Mouse (Mus musculus) stomach, postnatal 0 days (tissue): ENCODE data around the gene Daam1. TPM values are rescaled to one million over a fixed set of nuclear protein-coding genes. Genes with fewer than 3 reads are reported as not detected.

Source experiments
- ATAC-seq: fragments of 200-750 bp; cut with Nextera tagmentation; 2 replicates; pipeline ENCODE4 v1.8.0; 2017; ENCODE audit not compliant: low FRiP score, low TSS enrichment
- DNase-seq: peaks from one replicate; pipeline ENCODE4 v3.0.0-alpha.2; 2016; ENCODE audit warnings: low spot score
- H3K27ac ChIP-seq: fragments of 300-500 bp; sonication (generic); replicated peaks from 2 replicates; pipeline ENCODE4 v1.5.1; 2014; ENCODE audit warnings: mild to moderate bottlenecking, control low read depth
- H3K27me3 ChIP-seq: fragments of 300-500 bp; sonication (generic); 2 replicates; pipeline ENCODE4 v1.6.1; 2014; ENCODE audit warnings: low read length; ENCODE audit not compliant: control insufficient read depth, insufficient read depth
- H3K36me3 ChIP-seq: fragments of 300-500 bp; sonication (generic); 2 replicates; pipeline ENCODE4 v1.6.1; 2014; ENCODE audit warnings: low read length, mixed read lengths; ENCODE audit not compliant: control insufficient read depth, insufficient read depth
- H3K4me1 ChIP-seq: fragments of 300-500 bp; sonication (generic); replicated peaks from 2 replicates; pipeline ENCODE4 v1.6.1; 2014; ENCODE audit warnings: antibody characterized with exemption; ENCODE audit not compliant: control insufficient read depth, insufficient read depth
- H3K4me2 ChIP-seq: fragments of 300-500 bp; sonication (generic); replicated peaks from 2 replicates; pipeline ENCODE4 v1.6.1; 2014; ENCODE audit warnings: low read depth, mild to moderate bottlenecking, control low read depth, moderate library complexity
- H3K4me3 ChIP-seq: fragments of 300-500 bp; sonication (generic); 2 replicates; pipeline ENCODE4 v1.5.1; 2014; ENCODE audit warnings: low read depth, low read length, control low read depth
- H3K9ac ChIP-seq: fragments of 300-500 bp; sonication (generic); 2 replicates; pipeline ENCODE4 v1.6.1; 2014; ENCODE audit warnings: mild to moderate bottlenecking, low read length, control low read depth, mixed read lengths
- H3K9me3 ChIP-seq: fragments of 300-500 bp; sonication (generic); 2 replicates; pipeline ENCODE4 v1.6.1; 2016; ENCODE audit warnings: low read length; ENCODE audit not compliant: control insufficient read depth
- CTCF ChIP-seq: IDR thresholded peaks from 2 replicates; pipeline ENCODE4 v1.5.1; 2016; ENCODE audit warnings: antibody characterized with exemption, low read depth, mild to moderate bottlenecking, moderate library complexity
- EP300 ChIP-seq: optimal IDR thresholded peaks from 2 replicates; pipeline ENCODE3; 2016; ENCODE audit warnings: antibody characterized with exemption
- WGBS: fragments of 180-500 bp; shearing (Covaris S2); extraction: QIAGEN DNeasy Blood & Tissue Kit; methylation state at CpG from one replicate; pipeline ENCODE4 v1.1.7; 2014; 5-methylcytosine and 5-hydroxymethylcytosine counted together
- polyA plus RNA-seq: library from polyadenylated mRNA; unstranded; fragments of >200 nt; fragmentation: Nextera tagmentation; extraction: Ambion mirVana; gene quantifications from 2 replicates; pipeline ENCODE4 v1.2.1, GENCODE M21; 2015

Daam1 gene
- polyA plus RNA-seq, 1 experiment from 2014 or later: 6.9 TPM

DNA sequence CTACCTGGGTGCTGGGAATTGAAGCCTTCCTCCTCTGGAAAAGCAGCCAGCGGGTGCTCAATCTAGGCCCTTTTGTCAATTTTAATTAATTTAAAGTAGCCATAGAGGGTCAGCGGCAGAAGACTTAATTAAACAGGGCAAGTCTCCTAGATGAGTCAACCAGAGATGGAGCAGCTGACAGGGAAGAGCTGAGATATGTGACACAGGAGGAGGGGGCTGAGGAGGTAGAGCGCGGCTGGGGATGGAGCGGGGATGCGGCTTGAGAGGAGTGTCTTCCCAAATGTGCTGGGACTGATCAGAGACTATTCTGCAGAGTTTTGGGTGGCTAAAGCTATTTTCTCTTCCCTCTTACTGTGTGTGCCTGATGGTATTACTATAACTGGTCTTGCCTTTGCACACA is 6.0 kb upstream of the Daam1 start:
- no peak overlapping the region for H3K27ac ChIP-seq
- no peak overlapping the region for H3K9ac ChIP-seq
- WGBS: 87% methylated on average over 6 of the region's 6 CpGs
- no peak for ATAC-seq
- no peak overlapping the region for H3K4me2 ChIP-seq
- no peak for DNase-seq
- H3K4me1 ChIP-seq: no peaks in the 10 kb centered on the region
- no peak overlapping the region for H3K4me3 ChIP-seq
- H3K9me3 ChIP-seq: no peaks in the 10 kb centered on the region
- no peaks in the 10 kb centered on the region for H3K36me3 ChIP-seq
- no peaks in the 10 kb centered on the region for H3K27me3 ChIP-seq
- TF ChIP-seq EP300 (no peak), CTCF (no peak)

DNA sequence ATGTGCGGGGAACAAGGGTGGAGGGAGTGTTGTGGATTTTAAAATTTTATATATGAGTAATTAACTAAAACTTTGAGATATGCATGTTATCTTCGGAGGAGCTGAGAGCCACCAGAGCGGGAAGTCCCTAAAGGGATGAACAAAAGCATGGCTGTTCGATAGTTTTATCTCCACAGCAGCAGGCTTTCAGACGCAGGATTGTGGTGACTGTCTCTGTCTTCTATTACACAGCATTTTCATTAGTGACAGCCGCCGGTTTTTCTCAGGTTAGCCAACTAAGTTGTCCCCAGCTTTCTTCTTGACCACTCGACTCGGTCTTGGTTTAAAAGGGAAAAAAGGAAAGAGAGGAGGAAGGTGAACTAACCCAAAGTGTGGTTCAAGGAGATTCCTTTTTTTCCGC is 739 bp upstream of the Daam1 start:
- DNase-seq: no peak
- WGBS: 15% methylated on average over 10 of the region's 10 CpGs
- no peak overlapping the region for H3K27ac ChIP-seq

GRCm38 (mm10) chr12:71831258-71832087 is 595 bp downstream of the Daam1 start:
- peak; percentile 75 for ATAC-seq
- peak overlapping the region; percentile 90 for H3K4me2 ChIP-seq
- DNase-seq: no peak
- peak overlapping the region; percentile 95 for H3K27ac ChIP-seq
- H3K9me3 ChIP-seq: no peaks in the 10 kb centered on the region
- peak overlapping the region; percentile 86 for H3K4me3 ChIP-seq
- peak overlapping the region; percentile 82 for H3K9ac ChIP-seq
- H3K36me3 ChIP-seq: no peaks in the 10 kb centered on the region
- TF ChIP-seq EP300 (no peak), CTCF (peak; percentile 27)
- H3K27me3 ChIP-seq: no peaks in the 10 kb centered on the region
- H3K4me1 ChIP-seq: peaks cover 2% of the 10 kb centered on the region; the same call in 1 of the 2 replicates
- WGBS: 1% methylated on average over 54 of the region's 59 CpGs

More for the DNA sequence above, 739 bp upstream of the Daam1 start:
- H3K36me3 ChIP-seq: no peaks in the 10 kb centered on the region
- H3K27me3 ChIP-seq: no peaks in the 10 kb centered on the region
- peak overlapping the region; percentile 86 for H3K4me3 ChIP-seq
- H3K9ac ChIP-seq: peak overlapping the region; percentile 65
- TF ChIP-seq EP300: no peak
- no peak for TF ChIP-seq CTCF
- no peaks in the 10 kb centered on the region; the same call in 1 of the 2 replicates for H3K4me1 ChIP-seq
- no peaks in the 10 kb centered on the region for H3K9me3 ChIP-seq
- H3K4me2 ChIP-seq: peak overlapping the region; percentile 76
- ATAC-seq: no peak

DNA sequence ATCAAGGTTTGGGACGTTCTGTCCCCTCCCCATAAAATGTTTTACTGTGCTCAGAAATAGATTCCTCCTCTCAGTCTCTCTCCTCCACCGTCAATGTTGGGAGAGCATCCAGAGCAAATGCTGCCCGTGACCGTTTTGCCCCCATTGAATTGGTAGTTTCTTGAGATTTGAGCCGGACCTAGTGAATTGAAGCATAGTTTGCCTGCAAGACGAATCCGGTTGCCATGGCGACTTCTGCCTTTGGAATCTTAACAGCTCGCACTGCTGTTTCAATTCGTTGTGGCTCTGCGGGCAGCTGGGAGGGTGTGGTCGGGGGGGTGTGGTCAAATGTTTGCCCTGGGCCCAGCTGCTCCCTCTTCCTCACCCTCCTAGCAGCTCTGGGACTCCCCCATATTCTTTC is 1.3 kb downstream of the Daam1 start:
- H3K4me1 ChIP-seq: peaks cover 2% of the 10 kb centered on the region; the same call in 1 of the 2 replicates
- no peak for TF ChIP-seq EP300
- TF ChIP-seq CTCF: no peak
- no peaks in the 10 kb centered on the region for H3K9me3 ChIP-seq
- no peaks in the 10 kb centered on the region for H3K36me3 ChIP-seq
- H3K4me3 ChIP-seq: peak overlapping the region; percentile 86
- DNase-seq: peak; percentile 75
- peak overlapping the region; percentile 95 for H3K27ac ChIP-seq
- ATAC-seq: no peak
- no peaks in the 10 kb centered on the region for H3K27me3 ChIP-seq
- peak overlapping the region; percentile 90 for H3K4me2 ChIP-seq
- H3K9ac ChIP-seq: peak overlapping the region; percentile 82
- 1% methylated on average over 12 of the region's 12 CpGs for WGBS

- TF ChIP-seq EP300 (no peak), CTCF (no peak)
- Histone ChIP-seq H3K36me3 (no peaks in the 10 kb centered on the region), H3K4me3 (no peak overlapping the region), H3K4me1 (peaks cover 2% of the 10 kb centered on the region; the same call in 1 of the 2 replicates), H3K27ac (no peak overlapping the region), H3K27me3 (no peaks in the 10 kb centered on the region), H3K9me3 (no peaks in the 10 kb centered on the region), H3K4me2 (peak overlapping the region; percentile 12; the same call in 1 of the 2 replicates), H3K9ac (no peak overlapping the region)
- DNase-seq: no peak
- ATAC-seq: no peak
- WGBS: 46% methylated on average over 7 of the region's 7 CpGs
Observed at GRCm38 (mm10) chr12:71834041-71834440, 3.2 kb downstream of the Daam1 start.

- no peak overlapping the region for H3K9ac ChIP-seq
- 35% methylated on average over 5 of the region's 5 CpGs for WGBS
- H3K4me2 ChIP-seq: no peak overlapping the region
- H3K4me1 ChIP-seq: peaks cover 4% of the 10 kb centered on the region; the same call in 1 of the 2 replicates
- H3K27me3 ChIP-seq: no peaks in the 10 kb centered on the region
- H3K27ac ChIP-seq: no peak overlapping the region
- no peak overlapping the region for H3K4me3 ChIP-seq
- no peak for DNase-seq
- H3K36me3 ChIP-seq: no peaks in the 10 kb centered on the region
- ATAC-seq: no peak
- TF ChIP-seq CTCF: no peak
- TF ChIP-seq EP300: no peak
- no peaks in the 10 kb centered on the region for H3K9me3 ChIP-seq
Observed at GRCm38 (mm10) chr12:71835966-71836668, 5.2 kb downstream of the Daam1 start.
